Mouse (Mus musculus): ENCODE measurements around the gene Atp7a.
"Not testable (repeated sequence)": the region's sequence is repeated elsewhere in the genome, so short reads cannot be mapped to it uniquely, and the experiment has no call there.

The Atp7a gene

GRCm38 (mm10) chrX:106026418-106027342 lies at the start of gene Atp7a:
Gene Atp7a, plus strand, starts transcription at chrX:106027276.
- DNase-seq (ENCODE audit: low spot score in 2 of 2), result peak; percentile 81 to 92

- no peak for DNase-seq (ENCODE audit: low spot score in 2 of 2)
Measured at GRCm38 (mm10) chrX:106001605-106002004, 25.5 kb upstream of the Atp7a start.

- no peak for DNase-seq (ENCODE audit: low spot score in 2 of 2)
Measured at GRCm38 (mm10) chrX:106010762-106011161, 16.3 kb upstream of the Atp7a start.

- DNase-seq (ENCODE audit: low spot score in 2 of 2), result peak; percentile 72 to 79
Measured at GRCm38 (mm10) chrX:106011465-106012159, 15.5 kb upstream of the Atp7a start, which contains the start of gene Magt1. Gene Magt1, minus strand, starts transcription at chrX:106011906.

GRCm38 (mm10) chrX:106012559-106012958 lies 14.5 kb upstream of the Atp7a start:
- no peak for DNase-seq (ENCODE audit: low spot score in 2 of 2)

- peak in 1 of 2 experiments; percentile 47 for DNase-seq (ENCODE audit: low spot score in 2 of 2)
Measured at GRCm38 (mm10) chrX:106013217-106013616, 13.9 kb upstream of the Atp7a start.

- DNase-seq (ENCODE audit: low spot score in 2 of 2), result not testable (repeated sequence)
Measured at GRCm38 (mm10) chrX:106014741-106015377, 12.2 kb upstream of the Atp7a start.

- DNase-seq (ENCODE audit: low spot score in 2 of 2), result peak; percentile 56 to 75
Measured at GRCm38 (mm10) chrX:106015571-106016322, 11.3 kb upstream of the Atp7a start, which contains the start of gene Cox7b. Gene Cox7b, plus strand, starts transcription at chrX:106015700.

GRCm38 (mm10) chrX:106017102-106017501 lies 10.0 kb upstream of the Atp7a start:
- no peak for DNase-seq (ENCODE audit: low spot score in 2 of 2)

- DNase-seq (ENCODE audit: low spot score in 2 of 2), result no peak
Measured at GRCm38 (mm10) chrX:106017516-106017915, 9.6 kb upstream of the Atp7a start.

- no peak for DNase-seq (ENCODE audit: low spot score in 2 of 2)
Measured at GRCm38 (mm10) chrX:106027343-106027674, 233 bp downstream of the Atp7a start.

GRCm38 (mm10) chrX:106030176-106030575 lies 3.1 kb downstream of the Atp7a start:
- no peak for DNase-seq (ENCODE audit: low spot score in 2 of 2)

GRCm38 (mm10) chrX:106031124-106031523 lies 4.0 kb downstream of the Atp7a start:
- no peak for DNase-seq (ENCODE audit: low spot score in 2 of 2)

GRCm38 (mm10) chrX:106035727-106036126 lies 8.7 kb downstream of the Atp7a start:
- no peak for DNase-seq (ENCODE audit: low spot score in 2 of 2)

- DNase-seq (ENCODE audit: low spot score in 2 of 2), result no peak
Measured at GRCm38 (mm10) chrX:106037185-106037752, 10.2 kb downstream of the Atp7a start.

GRCm38 (mm10) chrX:106043863-106044617 lies 17.0 kb downstream of the Atp7a start:
- DNase-seq (ENCODE audit: low spot score in 2 of 2), result peak in 1 of 2 experiments; percentile 14

GRCm38 (mm10) chrX:106045455-106045854 lies 18.4 kb downstream of the Atp7a start:
- no peak for DNase-seq (ENCODE audit: low spot score in 2 of 2)

- DNase-seq (ENCODE audit: low spot score in 2 of 2), result no peak
Measured at GRCm38 (mm10) chrX:106045928-106046327, 18.9 kb downstream of the Atp7a start.

- DNase-seq (ENCODE audit: low spot score in 2 of 2), result no peak
Measured at GRCm38 (mm10) chrX:106048191-106048590, 21.1 kb downstream of the Atp7a start.

- not testable (repeated sequence) for DNase-seq (ENCODE audit: low spot score in 2 of 2)
Measured at GRCm38 (mm10) chrX:106077858-106078257, 50.8 kb downstream of the Atp7a start.
